Mouse (Mus musculus): ENCODE data around the gene Zdhhc11. TPM values are rescaled to one million over a fixed set of nuclear protein-coding genes. Genes with fewer than 3 reads are reported as not detected.

The Zdhhc11 gene
- total RNA-seq, 1 experiment from 2014 or later, result not detected

DNA sequence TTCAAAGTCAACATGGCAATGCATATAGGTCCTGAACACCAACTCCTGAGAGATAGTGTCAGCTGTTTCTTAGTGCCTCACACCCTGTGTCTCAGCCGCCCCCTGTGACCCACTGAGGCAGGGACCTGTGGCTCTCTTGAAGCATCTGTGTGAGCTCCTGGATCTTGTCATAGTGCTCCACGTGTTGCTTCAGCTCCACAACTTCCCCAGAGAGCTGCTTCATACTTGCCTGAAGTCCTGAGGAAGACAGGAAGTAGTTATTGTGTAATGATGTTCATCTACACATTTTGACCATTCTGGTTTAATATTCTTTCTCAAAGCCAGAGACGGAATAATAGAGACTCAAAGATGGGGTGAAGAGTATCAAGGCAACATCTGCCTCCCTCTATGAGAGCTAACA, 76.3 kb downstream of the Zdhhc11 start:
- no peak for ATAC-seq (ENCODE audit: extremely low read depth, insufficient number of reproducible peaks, low FRiP score, poor library complexity, severe bottlenecking)

Other genes with a start within 250 kb of the Zdhhc11 start
- 29.8 and 46.2 TPM in 2 replicates for gene Slc12a7, start 230.8 kb upstream of the Zdhhc11 start, total RNA-seq (2017)
- gene Nkd2, start 116.2 kb upstream of the Zdhhc11 start, total RNA-seq (2017), result 0.25 TPM in 1 of 2 replicates, not detected in the other
- gene Trip13, start 26.1 kb upstream of the Zdhhc11 start, total RNA-seq (2017), result 1.4 and 3.1 TPM in 2 replicates
- gene Brd9, start 26.0 kb upstream of the Zdhhc11 start, total RNA-seq (2017), result 120 and 136 TPM in 2 replicates
- gene Tppp, start 45.6 kb downstream of the Zdhhc11 start, total RNA-seq (2017), result 1.7 and 5.2 TPM in 2 replicates
- 8.1 and 9.6 TPM in 2 replicates for gene Cep72, start 98.4 kb downstream of the Zdhhc11 start, total RNA-seq (2017)
- not detected in 2 replicates for gene Slc9a3, start 157.6 kb downstream of the Zdhhc11 start, total RNA-seq (2017)
- gene Exoc3, start 244.9 kb downstream of the Zdhhc11 start, total RNA-seq (2017), result 64.6 and 75.3 TPM in 2 replicates

All from neutrophil, adult 5-6 weeks (primary cell).